Mouse (Mus musculus) kidney, embryonic 15.5 days (tissue): ENCODE results near the gene Srek1ip1. TPM values are rescaled to one million over a fixed set of nuclear protein-coding genes. Genes with fewer than 3 reads are reported as not detected.

ENCODE experiments used
- ATAC-seq: fragments of 200-750 bp; cut with Nextera tagmentation; replicated peaks from 2 replicates; pipeline ENCODE4 v1.8.0; 2017; ENCODE audit warnings: moderate TSS enrichment; ENCODE audit not compliant: low FRiP score
- H3K27ac ChIP-seq: fragments of 300-500 bp; sonication (generic); 2 replicates; pipeline ENCODE4 v1.5.1; 2015; ENCODE audit warnings: mild to moderate bottlenecking, inconsistent platforms
- H3K27me3 ChIP-seq: fragments of 300-500 bp; sonication (generic); 2 replicates; pipeline ENCODE4 v1.6.1; 2015; ENCODE audit warnings: inconsistent platforms
- H3K36me3 ChIP-seq: fragments of 300-500 bp; sonication (generic); 2 replicates; pipeline ENCODE4 v1.6.1; 2015; ENCODE audit warnings: inconsistent platforms
- H3K4me1 ChIP-seq: fragments of 300-500 bp; sonication (generic); 2 replicates; pipeline ENCODE4 v1.6.1; 2015; ENCODE audit warnings: inconsistent platforms
- H3K4me2 ChIP-seq: fragments of 300-500 bp; sonication (generic); 2 replicates; pipeline ENCODE4 v1.6.1; 2015; ENCODE audit warnings: moderate library complexity, mild to moderate bottlenecking, inconsistent platforms
- H3K4me3 ChIP-seq: fragments of 300-500 bp; sonication (generic); replicated peaks from 2 replicates; pipeline ENCODE4 v1.5.1; 2015; ENCODE audit warnings: mild to moderate bottlenecking, inconsistent platforms
- H3K9ac ChIP-seq: fragments of 300-500 bp; sonication (generic); 2 replicates; pipeline ENCODE4 v1.6.1; 2015; ENCODE audit warnings: mild to moderate bottlenecking, inconsistent platforms
- H3K9me3 ChIP-seq: fragments of 300-500 bp; sonication (generic); replicated peaks from 2 replicates; pipeline ENCODE4 v1.6.1; 2016; ENCODE audit warnings: inconsistent platforms
- WGBS: fragments of 180-500 bp; shearing (Covaris S2); methylation state at CpG from one replicate; pipeline ENCODE4 v1.1.7; 2015; ENCODE audit warnings: mixed read lengths; 5-methylcytosine and 5-hydroxymethylcytosine counted together
- polyA plus RNA-seq: library from polyadenylated mRNA; unstranded; fragments of >200 nt; fragmentation: Nextera tagmentation; extraction: Ambion mirVana; gene quantifications from 2 replicates; pipeline ENCODE4 v1.2.1, GENCODE M21; 2015

Srek1ip1 gene
- 25.2 and 28.1 TPM in 2 replicates for polyA plus RNA-seq

GRCm38 (mm10) chr13:104792184-104792583, at the start of gene Srek1ip1:
Gene Srek1ip1, plus strand, starts transcription at chr13:104792484.
- H3K4me1 ChIP-seq, result no peaks in the 10 kb centered on the region
- H3K27ac ChIP-seq, result no peak within 1 kb of the TSS
- no peaks in the 10 kb centered on the region for H3K9me3 ChIP-seq
- H3K4me3 ChIP-seq, result no peak within 1 kb of the TSS
- WGBS, result 89% methylated on average over 11 of the region's 11 CpGs
- H3K27me3 ChIP-seq, result no peaks in the 10 kb centered on the region
- H3K4me2 ChIP-seq, result no peak within 1 kb of the TSS
- peaks cover 22% of the 10 kb centered on the region for H3K36me3 ChIP-seq
- ATAC-seq, result no peak
- no peak within 1 kb of the TSS for H3K9ac ChIP-seq

GRCm38 (mm10) chr13:104742866-104743265, 49.4 kb upstream of the Srek1ip1 start:
- H3K4me3 ChIP-seq, result no peak overlapping the region
- no peaks in the 10 kb centered on the region for H3K4me1 ChIP-seq
- no peak overlapping the region for H3K4me2 ChIP-seq
- H3K9me3 ChIP-seq, result no peaks in the 10 kb centered on the region
- no peak overlapping the region for H3K27ac ChIP-seq
- ATAC-seq, result no peak; the same call in 1 of the 2 replicates
- no peaks in the 10 kb centered on the region for H3K27me3 ChIP-seq
- no peaks in the 10 kb centered on the region for H3K36me3 ChIP-seq
- H3K9ac ChIP-seq, result no peak overlapping the region
- 84% methylated on average over 4 of the region's 4 CpGs for WGBS

- Histone ChIP-seq H3K4me1 (no peaks in the 10 kb centered on the region), H3K27ac (no peak overlapping the region), H3K9me3 (no peaks in the 10 kb centered on the region), H3K9ac (no peak overlapping the region), H3K36me3 (no peaks in the 10 kb centered on the region), H3K27me3 (no peaks in the 10 kb centered on the region), H3K4me2 (no peak overlapping the region), H3K4me3 (no peak overlapping the region)
- no peak for ATAC-seq
Measured at GRCm38 (mm10) chr13:104747032-104747431, 45.3 kb upstream of the Srek1ip1 start.

DNA sequence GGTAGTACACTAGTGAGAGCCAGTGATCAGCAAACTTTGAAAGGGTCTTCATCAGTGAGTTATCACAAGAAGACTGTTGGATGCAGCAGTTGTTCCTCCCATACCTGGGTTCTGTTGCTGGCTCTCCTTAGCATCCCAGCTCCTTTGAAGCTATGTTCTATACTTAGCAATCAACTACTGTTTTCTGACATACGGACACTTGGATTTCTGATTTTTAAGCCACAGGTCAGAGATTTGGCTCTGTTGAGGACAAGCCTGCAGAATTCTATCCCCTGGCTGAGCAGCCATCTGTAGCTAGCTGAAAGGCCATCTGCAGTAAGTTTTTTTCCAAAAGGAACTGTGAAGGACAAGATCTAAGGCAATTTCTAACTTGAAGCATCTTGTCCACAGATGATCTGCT, 32.9 kb upstream of the Srek1ip1 start:
- H3K27me3 ChIP-seq, result no peaks in the 10 kb centered on the region
- H3K36me3 ChIP-seq, result no peaks in the 10 kb centered on the region
- H3K4me1 ChIP-seq, result no peaks in the 10 kb centered on the region
- ATAC-seq, result no peak
- 90% methylated on average over 1 of the region's 1 CpGs for WGBS
- no peak overlapping the region for H3K4me3 ChIP-seq
- no peaks in the 10 kb centered on the region for H3K9me3 ChIP-seq
- H3K9ac ChIP-seq, result no peak overlapping the region
- H3K4me2 ChIP-seq, result no peak overlapping the region
- no peak overlapping the region for H3K27ac ChIP-seq

GRCm38 (mm10) chr13:104762401-104762800, 29.9 kb upstream of the Srek1ip1 start:
- ATAC-seq, result no peak
- Histone ChIP-seq H3K36me3 (no peaks in the 10 kb centered on the region), H3K4me2 (no peak overlapping the region), H3K9me3 (no peaks in the 10 kb centered on the region), H3K27me3 (no peaks in the 10 kb centered on the region), H3K27ac (no peak overlapping the region), H3K4me1 (no peaks in the 10 kb centered on the region), H3K9ac (no peak overlapping the region), H3K4me3 (no peak overlapping the region)
- WGBS, result 93% methylated on average over 4 of the region's 4 CpGs

DNA sequence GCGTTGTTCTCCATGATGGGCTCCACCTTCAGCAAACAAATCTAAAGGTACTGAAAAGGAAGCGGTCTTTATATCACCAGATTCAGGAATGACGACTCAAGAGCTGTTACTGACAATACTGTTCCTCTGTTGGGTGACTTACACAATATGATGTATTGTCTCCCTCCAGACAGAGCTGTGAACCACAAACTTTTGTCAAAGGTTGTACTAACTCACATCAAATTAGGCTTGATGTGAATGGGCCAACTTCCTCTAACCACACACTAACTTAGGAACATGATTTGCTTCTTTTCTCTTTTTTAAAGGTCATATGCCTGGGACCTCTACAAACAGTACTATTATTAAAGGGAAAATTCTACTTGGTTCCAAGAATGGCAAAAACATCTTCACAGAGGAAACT, 29.1 kb upstream of the Srek1ip1 start:
- Histone ChIP-seq H3K9ac (no peak overlapping the region), H3K27me3 (no peaks in the 10 kb centered on the region), H3K4me1 (no peaks in the 10 kb centered on the region), H3K4me2 (no peak overlapping the region), H3K27ac (no peak overlapping the region), H3K4me3 (no peak overlapping the region), H3K9me3 (no peaks in the 10 kb centered on the region), H3K36me3 (no peaks in the 10 kb centered on the region)
- no peak for ATAC-seq
- WGBS, result 81% methylated on average over 3 of the region's 3 CpGs

- Histone ChIP-seq H3K4me3 (no peak overlapping the region), H3K4me1 (no peaks in the 10 kb centered on the region), H3K36me3 (peaks cover 26% of the 10 kb centered on the region), H3K27ac (no peak overlapping the region), H3K4me2 (no peak overlapping the region), H3K9ac (no peak overlapping the region), H3K9me3 (no peaks in the 10 kb centered on the region), H3K27me3 (no peaks in the 10 kb centered on the region)
- ATAC-seq, result no peak
- WGBS, result 63% methylated on average over 1 of the region's 1 CpGs
Measured at GRCm38 (mm10) chr13:104779104-104779670, 13.1 kb upstream of the Srek1ip1 start.

- Histone ChIP-seq H3K27me3 (no peaks in the 10 kb centered on the region), H3K27ac (no peak overlapping the region), H3K9ac (no peak overlapping the region), H3K4me3 (no peak overlapping the region), H3K36me3 (peaks cover 35% of the 10 kb centered on the region), H3K4me1 (no peaks in the 10 kb centered on the region), H3K4me2 (no peak overlapping the region), H3K9me3 (no peaks in the 10 kb centered on the region)
- WGBS, result 93% methylated on average over 4 of the region's 4 CpGs
- no peak for ATAC-seq
Measured at GRCm38 (mm10) chr13:104787260-104787659, 5.0 kb upstream of the Srek1ip1 start.

GRCm38 (mm10) chr13:104789663-104790062, 2.6 kb upstream of the Srek1ip1 start:
- Histone ChIP-seq H3K27ac (no peak overlapping the region), H3K36me3 (peaks cover 22% of the 10 kb centered on the region), H3K9ac (no peak overlapping the region), H3K4me2 (no peak overlapping the region), H3K4me1 (no peaks in the 10 kb centered on the region), H3K27me3 (no peaks in the 10 kb centered on the region), H3K4me3 (no peak overlapping the region), H3K9me3 (no peaks in the 10 kb centered on the region)
- WGBS, result 11% methylated on average over 2 of the region's 2 CpGs
- ATAC-seq, result no peak

GRCm38 (mm10) chr13:104794421-104794820, 2.1 kb downstream of the Srek1ip1 start:
- Histone ChIP-seq H3K4me1 (0 out of 2 replicates have a peak, but pooled peaks cover 4% of the 10 kb centered on the region), H3K4me2 (no peak overlapping the region), H3K9me3 (no peaks in the 10 kb centered on the region), H3K9ac (no peak overlapping the region), H3K27ac (no peak overlapping the region), H3K27me3 (no peaks in the 10 kb centered on the region), H3K36me3 (peaks cover 25% of the 10 kb centered on the region), H3K4me3 (no peak overlapping the region)
- no peak for ATAC-seq
- 88% methylated on average over 3 of the region's 3 CpGs for WGBS

DNA sequence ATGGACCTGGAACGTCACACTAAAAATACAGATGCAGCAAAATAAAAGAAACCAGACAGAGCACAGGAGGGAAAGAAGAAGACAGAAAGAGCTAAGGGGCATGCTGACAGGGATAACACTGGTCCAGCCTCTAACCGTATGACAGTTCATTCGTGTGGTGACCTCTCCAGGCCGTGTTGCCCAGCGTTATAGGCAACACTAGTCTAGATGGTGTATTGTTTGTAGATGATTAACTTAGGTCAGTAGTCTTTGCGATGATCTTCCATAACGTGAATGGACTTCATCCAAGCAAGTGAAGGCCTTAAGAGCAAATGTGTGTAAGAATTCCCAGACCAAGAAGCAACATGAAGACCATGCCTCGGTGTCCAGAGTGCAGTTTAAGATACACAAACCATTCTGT, 6.8 kb downstream of the Srek1ip1 start:
- H3K9me3 ChIP-seq, result no peaks in the 10 kb centered on the region
- H3K4me2 ChIP-seq, result no peak overlapping the region
- no peak overlapping the region for H3K4me3 ChIP-seq
- peak overlapping the region; percentile 64; the same call in 1 of the 2 replicates for H3K27ac ChIP-seq
- WGBS, result 82% methylated on average over 8 of the region's 8 CpGs
- peaks cover 33% of the 10 kb centered on the region for H3K36me3 ChIP-seq
- no peaks in the 10 kb centered on the region for H3K27me3 ChIP-seq
- H3K4me1 ChIP-seq, result 0 out of 2 replicates have a peak, but pooled peaks cover 6% of the 10 kb centered on the region
- ATAC-seq, result no peak
- H3K9ac ChIP-seq, result no peak overlapping the region

GRCm38 (mm10) chr13:104799566-104800182, 7.4 kb downstream of the Srek1ip1 start:
- H3K27ac ChIP-seq, result peak overlapping the region; percentile 64
- no peak overlapping the region for H3K9ac ChIP-seq
- H3K9me3 ChIP-seq, result no peaks in the 10 kb centered on the region
- WGBS, result 51% methylated on average over 7 of the region's 7 CpGs
- peak; percentile 93 for ATAC-seq
- peaks cover 36% of the 10 kb centered on the region for H3K36me3 ChIP-seq
- H3K4me1 ChIP-seq, result 0 out of 2 replicates have a peak, but pooled peaks cover 6% of the 10 kb centered on the region
- no peaks in the 10 kb centered on the region for H3K27me3 ChIP-seq
- H3K4me2 ChIP-seq, result no peak overlapping the region
- H3K4me3 ChIP-seq, result no peak overlapping the region

GRCm38 (mm10) chr13:104805681-104806080, 13.4 kb downstream of the Srek1ip1 start:
- Histone ChIP-seq H3K9ac (no peak overlapping the region), H3K4me2 (no peak overlapping the region), H3K9me3 (no peaks in the 10 kb centered on the region), H3K27me3 (no peaks in the 10 kb centered on the region), H3K4me1 (no peaks in the 10 kb centered on the region), H3K4me3 (no peak overlapping the region), H3K27ac (no peak overlapping the region), H3K36me3 (peaks cover 47% of the 10 kb centered on the region)
- 57% methylated on average over 3 of the region's 3 CpGs for WGBS
- ATAC-seq, result no peak
